Mouse (Mus musculus): Measurements from ENCODE around the gene Rev3l. TPM values are rescaled to one million over a fixed set of nuclear protein-coding genes. Genes with fewer than 3 reads are reported as not detected.

The Rev3l gene
- polyA plus RNA-seq (2014; fragmentation: Illumina TruSeq; extraction: RNeasy Lipid Tissue Mini Kit (QIAGEN cat#74804)): 108 TPM

DNA sequence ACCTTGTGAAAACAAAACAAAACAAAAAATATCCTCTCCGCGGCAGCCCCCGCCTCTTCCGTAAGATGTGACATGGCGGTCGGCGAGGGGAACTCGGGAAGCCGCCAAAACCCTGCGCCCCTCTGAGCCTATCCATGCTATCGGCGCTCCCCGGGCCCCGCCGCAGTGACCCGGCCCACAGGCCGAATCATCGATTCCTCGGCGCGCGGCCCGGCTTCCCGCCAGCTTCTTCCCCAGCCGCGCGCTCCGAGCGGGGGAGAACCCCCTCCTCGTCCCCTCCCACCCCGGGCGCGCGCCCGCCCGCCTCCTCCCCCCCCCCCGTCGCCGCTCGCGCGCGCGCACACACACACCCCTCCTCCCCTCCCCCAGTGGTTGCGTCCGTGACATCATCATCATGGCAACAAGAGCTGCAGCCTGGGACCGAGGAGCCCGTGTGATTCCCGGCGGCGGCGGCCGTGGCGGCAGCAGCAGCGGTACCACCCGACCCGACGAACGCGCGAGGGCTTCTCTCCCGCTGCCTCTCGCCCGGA is at the start of gene Rev3l:
Gene Rev3l (plus strand): TSS at position 383 of the 530 bp plus-strand sequence.

DNA sequence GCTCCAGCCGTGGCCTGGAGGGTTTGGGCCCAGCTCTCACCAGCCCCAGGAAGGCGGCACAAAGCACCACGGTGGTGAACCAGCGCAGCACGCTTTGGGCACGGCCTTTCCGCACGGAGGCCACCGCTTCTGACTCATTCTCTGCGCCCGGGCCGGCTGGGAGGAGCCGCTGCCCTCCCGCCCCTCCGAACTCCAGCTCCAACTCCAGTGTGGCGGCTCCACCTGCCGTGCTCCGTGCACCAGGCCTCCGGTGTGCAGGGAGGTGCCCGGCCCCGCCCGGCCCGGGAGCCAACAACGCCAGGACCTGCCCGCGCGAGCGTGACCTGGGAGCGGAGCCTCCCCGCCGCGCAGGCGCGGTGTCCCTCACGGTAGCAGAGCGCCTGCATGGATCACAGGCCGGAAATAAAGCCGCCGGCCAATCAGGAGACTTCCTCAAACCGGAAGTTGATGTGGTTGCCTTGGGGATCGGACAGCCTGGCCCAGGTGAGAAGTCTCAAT is 167.0 kb downstream of the Rev3l start, which contains the start of gene Mfsd4b4:
Gene Mfsd4b4 (minus strand): TSS at position 365 of the 498 bp plus-strand sequence.

Other genes with a start within 250 kb of the Rev3l start
- gene Traf3ip2, start 119.2 kb upstream of the Rev3l start, polyA plus RNA-seq (2014; fragmentation: Illumina TruSeq; extraction: RNeasy Lipid Tissue Mini Kit (QIAGEN cat#74804)): 34.3 TPM
- gene Mfsd4b4, start 167.1 kb downstream of the Rev3l start, polyA plus RNA-seq (2014; fragmentation: Illumina TruSeq; extraction: RNeasy Lipid Tissue Mini Kit (QIAGEN cat#74804)): 13.8 TPM
- not detected for gene Mfsd4b2, start 194.8 kb downstream of the Rev3l start, polyA plus RNA-seq (2014; fragmentation: Illumina TruSeq; extraction: RNeasy Lipid Tissue Mini Kit (QIAGEN cat#74804))
- 0.86 TPM for gene Mfsd4b3, start 228.0 kb downstream of the Rev3l start, polyA plus RNA-seq (2014; fragmentation: Illumina TruSeq; extraction: RNeasy Lipid Tissue Mini Kit (QIAGEN cat#74804))